Comparison of ENCODE assay signal across 23 mouse cellular contexts in genomic region chr4:132027806-132028205, GRCm38 (mm10). TPM values are rescaled to one million over a fixed set of nuclear protein-coding genes. Genes with fewer than 3 reads are reported as not detected.
DNase-seq lines count a peak whose midpoint lies in the region; ATAC-seq and TF ChIP-seq lines count a peak whose summit lies in the region.
"Had no signal": no experiment of that assay in that cellular context is flagged by ENCODE, and none has a peak within 500 bp of the region (broad histone marks: within the 10 kb centered on the region; RNA-seq: fewer than 3 reads in every experiment).

No protein-coding gene starts in this region.

- no peaks in the 10 kb centered on the region for H3K27me3 ChIP-seq in liver, embryonic 15.5 days
- no peaks in the 10 kb centered on the region for H3K27me3 ChIP-seq in limb, embryonic 10.5 days (ENCODE audit: low read depth, poor library complexity, severe bottlenecking)
- H3K27me3 ChIP-seq: heart, embryonic 13.5 days; hindbrain, embryonic 12.5 days had no signal

- peaks cover 56% of the 10 kb centered on the region for H3K36me3 ChIP-seq in liver, embryonic 15.5 days (replicated peaks)
- peaks cover 4% of the 10 kb centered on the region; the same call in 1 of the 2 replicates for H3K36me3 ChIP-seq in limb, embryonic 10.5 days
- H3K36me3 ChIP-seq: hindbrain, embryonic 12.5 days had no signal

- intact Hi-C loops in gastrocnemius, adult 2 months (cut with DNase I): no loop called here

- peak overlapping the region; percentile 36 for H3K4me2 ChIP-seq in liver, embryonic 15.5 days
- H3K4me2 ChIP-seq: forebrain, embryonic 13.5 days; hindbrain, embryonic 12.5 days had no signal

- TF ChIP-seq CTCF in gastrocnemius, adult 2 months (IDR thresholded peaks at IDR 0.05): no peak
- no peak for TF ChIP-seq CTCF in layer of hippocampus, adult 2 months (conservative IDR thresholded peaks at IDR 0.05)

- H3K9me3 ChIP-seq in liver, embryonic 15.5 days (replicated peaks): no peaks in the 10 kb centered on the region
- no peaks in the 10 kb centered on the region for H3K9me3 ChIP-seq in limb, embryonic 10.5 days (replicated peaks)
- H3K9me3 ChIP-seq: embryonic facial prominence, embryonic 10.5 days; heart, embryonic 13.5 days; hindbrain, embryonic 12.5 days had no signal

- peaks cover 89% of the 10 kb centered on the region for H3K4me1 ChIP-seq in liver, embryonic 15.5 days (replicated peaks)
- H3K4me1 ChIP-seq in limb, embryonic 10.5 days: peaks cover 27% of the 10 kb centered on the region

- peak overlapping the region; percentile 79 for H3K27ac ChIP-seq in gastrocnemius, adult 2 months
- H3K27ac ChIP-seq in layer of hippocampus, adult 2 months: peak overlapping the region; percentile 25; the same call in 1 of the 2 replicates
- H3K27ac ChIP-seq in liver, embryonic 15.5 days (replicated peaks): peak overlapping the region; percentile 86
- H3K27ac ChIP-seq in limb, embryonic 10.5 days: no peak overlapping the region
- H3K27ac ChIP-seq: embryonic facial prominence, embryonic 10.5 days; forebrain, embryonic 13.5 days; heart, embryonic 13.5 days; hindbrain, embryonic 12.5 days had no signal

- 95% methylated on average over 1 of the region's 1 CpGs for WGBS in liver, embryonic 15.5 days (ENCODE audit: insufficient replicate concordance)
- 93% methylated on average over 1 of the region's 1 CpGs for WGBS in limb, embryonic 10.5 days

- ATAC-seq in liver, embryonic 15.5 days (ENCODE audit: insufficient read depth): no peak
- ATAC-seq: CD4-positive, CD25-positive, alpha-beta regulatory T cell, adult 4 months; forebrain, embryonic 13.5 days; forebrain, postnatal 0 days; hindbrain, embryonic 16.5 days; inflammation-experienced regulatory T-cells, adult 6 months had no signal

- H3K9ac ChIP-seq in liver, embryonic 15.5 days: peak overlapping the region; percentile 36; the same call in 1 of the 2 replicates
- H3K9ac ChIP-seq: forebrain, embryonic 13.5 days; forebrain, postnatal 0 days; heart, embryonic 13.5 days; hindbrain, embryonic 12.5 days had no signal

- no peak overlapping the region for H3K4me3 ChIP-seq in gastrocnemius, adult 2 months
- H3K4me3 ChIP-seq in layer of hippocampus, adult 2 months: no peak overlapping the region
- H3K4me3 ChIP-seq in liver, embryonic 15.5 days (replicated peaks): no peak overlapping the region
- no peak overlapping the region for H3K4me3 ChIP-seq in limb, embryonic 10.5 days
- H3K4me3 ChIP-seq: embryonic facial prominence, embryonic 10.5 days; forebrain, embryonic 13.5 days; heart, embryonic 13.5 days; hindbrain, embryonic 12.5 days had no signal

- no peak for DNase-seq in gastrocnemius, adult 2 months
- no peak for DNase-seq in gastrocnemius, adult 8-10 months (ENCODE audit: low spot score in 2 of 2)
- DNase-seq in layer of hippocampus, adult 2 months (ENCODE audit: low spot score in 2 of 2): no peak
- DNase-seq in layer of hippocampus, adult 11-12 months (ENCODE audit: low spot score): no peak
- no peak for DNase-seq in limb, embryonic 10.5 days (ENCODE audit: low spot score)
- DNase-seq in cerebellum, postnatal 4 days (ENCODE audit: low spot score in 2 of 2): no peak
- DNase-seq: adrenal gland, postnatal 10 days; B cell, adult 2 months; cerebellum, adult 18-20 months; cerebellum, adult 9-11 months; cerebellum, postnatal 36 days; forebrain, postnatal 0 days; gastrocnemius, postnatal 10 days; heart, postnatal 36 days had no signal

RNA-seq across cellular contexts. Expression of gene Gm10300, which starts 46.7 kb away (rescaled TPM):
- under 1 TPM in 1 of 2 experiments, not detected in 1; 0.08 TPM for total RNA-seq in gastrocnemius, adult 2 months (2021)
- under 1 TPM in 3 of 4 experiments, not detected in 1; 0.10 to 0.22 (median 0.11) TPM for total RNA-seq in gastrocnemius, adult 8-10 months (2022)
- total RNA-seq in layer of hippocampus, adult 2 months (2021): not detected
- 0.43 and 0.46 TPM in 2 replicates for polyA plus RNA-seq in liver, embryonic 15.5 days (2015; fragmentation: Nextera tagmentation; extraction: Ambion mirVana)
- polyA plus RNA-seq in limb, embryonic 10.5 days (2016; fragmentation: Nextera tagmentation; extraction: Ambion mirVana): not detected in 2 replicates
- polyA plus RNA-seq: brain, embryonic 14.5 days; CD4-positive, CD25-positive, alpha-beta regulatory T cell, adult 4 months; embryonic facial prominence, embryonic 10.5 days; forebrain, embryonic 13.5 days; forebrain, postnatal 0 days; hindbrain, embryonic 16.5 days; inflammation-experienced regulatory T-cells, adult 6 months had no signal

RNA-seq across cellular contexts. Expression of gene Epb41, which starts 47.3 kb away (rescaled TPM):
- 100 to 1,000 TPM; 102 to 113 TPM for total RNA-seq in gastrocnemius, adult 2 months (2021)
- 100 to 1,000 TPM; 114 to 129 (median 121) TPM for total RNA-seq in gastrocnemius, adult 8-10 months (2022)
- 10 to 100 TPM; 21.5 to 23.2 TPM for total RNA-seq in layer of hippocampus, adult 2 months (2021)
- polyA plus RNA-seq in liver, embryonic 15.5 days (2015; fragmentation: Nextera tagmentation; extraction: Ambion mirVana): 181 and 204 TPM in 2 replicates
- 105 and 122 TPM in 2 replicates for polyA plus RNA-seq in limb, embryonic 10.5 days (2016; fragmentation: Nextera tagmentation; extraction: Ambion mirVana)

Comparison
In these comparisons a context has a peak if more than half of its experiments do, and no peak if none do; other contexts are left out.
1. RNA of gene Epb41, which starts 47.3 kb away (total RNA-seq): 114 to 129 TPM in gastrocnemius, adult 8-10 months and 102 to 113 TPM in gastrocnemius, adult 2 months; 21.5 to 23.2 TPM in layer of hippocampus, adult 2 months; every median in the first group is over 4 times any median in the second.